Mouse (Mus musculus) kidney, postnatal 0 days (tissue): Measurements from ENCODE around the gene Tprn. TPM values are rescaled to one million over a fixed set of nuclear protein-coding genes. Genes with fewer than 3 reads are reported as not detected.

Experiments
- ATAC-seq: fragments of 200-750 bp; cut with Nextera tagmentation; replicated peaks from 2 replicates; pipeline ENCODE4 v1.8.0; 2017; ENCODE audit warnings: low read depth, moderate number of reproducible peaks, moderate TSS enrichment, moderate library complexity; ENCODE audit not compliant: low FRiP score
- DNase-seq: peaks from one replicate; pipeline ENCODE4 v3.0.0-alpha.2; 2016; ENCODE audit warnings: low spot score
- H3K27ac ChIP-seq: fragments of 300-500 bp; sonication (generic); 2 replicates; pipeline ENCODE4 v1.5.1; 2014; ENCODE audit warnings: mild to moderate bottlenecking
- H3K27me3 ChIP-seq: fragments of 300-500 bp; sonication (generic); 2 replicates; pipeline ENCODE4 v1.6.1; 2014; ENCODE audit warnings: low read length, mixed read lengths; ENCODE audit not compliant: insufficient read depth
- H3K36me3 ChIP-seq: fragments of 300-500 bp; sonication (generic); 2 replicates; pipeline ENCODE4 v1.6.1; 2014; ENCODE audit warnings: low read length, mixed read lengths; ENCODE audit not compliant: insufficient read depth
- H3K4me1 ChIP-seq: fragments of 300-500 bp; sonication (generic); replicated peaks from 2 replicates; pipeline ENCODE4 v1.6.1; 2014; ENCODE audit warnings: antibody characterized with exemption, low read length, mixed read lengths; ENCODE audit not compliant: insufficient read depth
- H3K4me2 ChIP-seq: fragments of 300-500 bp; sonication (generic); 2 replicates; pipeline ENCODE4 v1.6.1; 2014; ENCODE audit warnings: mild to moderate bottlenecking, low read length, moderate library complexity, mixed read lengths
- H3K4me3 ChIP-seq: fragments of 300-500 bp; sonication (generic); replicated peaks from 2 replicates; pipeline ENCODE4 v1.5.1; 2014; ENCODE audit warnings: low read depth, low read length
- H3K9ac ChIP-seq: fragments of 300-500 bp; sonication (generic); 2 replicates; pipeline ENCODE4 v1.6.1; 2014; ENCODE audit warnings: low read depth, low read length
- H3K9me3 ChIP-seq: fragments of 300-500 bp; sonication (generic); replicated peaks from 2 replicates; pipeline ENCODE4 v1.6.1; 2016; ENCODE audit warnings: low read length, inconsistent platforms, mixed read lengths
- CTCF ChIP-seq: IDR thresholded peaks from 2 replicates; pipeline ENCODE4 v1.5.1; 2016; ENCODE audit warnings: antibody characterized with exemption, low read depth, mild to moderate bottlenecking, moderate library complexity
- WGBS: fragments of 180-500 bp; shearing (Covaris S2); extraction: QIAGEN DNeasy Blood & Tissue Kit; methylation state at CpG from one replicate; pipeline ENCODE4 v1.1.7; 2014; 5-methylcytosine and 5-hydroxymethylcytosine counted together
- polyA plus RNA-seq: library from polyadenylated mRNA; unstranded; fragments of >200 nt; fragmentation: Nextera tagmentation; extraction: Ambion mirVana; gene quantifications from 2 replicates; pipeline ENCODE4 v1.2.1, GENCODE M21; 2015

The Tprn gene
- polyA plus RNA-seq, 1 experiment from 2014 or later = 17.1 TPM

DNA sequence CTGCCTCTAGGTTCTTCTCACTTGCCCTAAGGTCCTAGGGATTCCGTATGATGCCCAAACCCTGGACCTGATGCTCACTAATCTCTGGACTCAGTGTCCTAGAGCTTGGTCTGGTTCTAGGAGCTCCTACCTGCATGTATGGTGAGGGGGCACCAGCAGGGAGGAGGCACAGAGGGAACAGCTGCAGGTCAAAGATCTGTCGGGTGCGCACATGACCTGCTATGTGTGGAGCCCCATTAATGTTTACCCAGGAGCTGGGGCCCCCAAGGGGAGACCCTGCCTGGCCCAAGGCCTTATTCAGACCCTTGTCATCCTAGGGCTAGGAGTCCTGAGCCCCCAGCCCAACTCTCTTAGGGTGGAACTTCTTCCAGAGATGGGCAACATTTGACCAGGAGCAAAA is 28.4 kb upstream of the Tprn start, which contains the start of gene Slc34a3:
Gene Slc34a3 (minus strand): TSS at position 315 of the 400 bp plus-strand sequence.
- DNase-seq = no peak
- H3K9ac ChIP-seq = no peak within 1 kb of the TSS

GRCm38 (mm10) chr2:25234551-25235220 is 27.7 kb upstream of the Tprn start:
- Histone ChIP-seq H3K4me1 (no peaks in the 10 kb centered on the region), H3K9me3 (no peaks in the 10 kb centered on the region), H3K4me2 (no peak overlapping the region), H3K9ac (no peak overlapping the region), H3K27me3 (no peaks in the 10 kb centered on the region), H3K4me3 (no peak overlapping the region), H3K27ac (peak overlapping the region; percentile 25; the same call in 1 of the 2 replicates), H3K36me3 (no peaks in the 10 kb centered on the region)
- WGBS = 71% methylated on average over 5 of the region's 5 CpGs
- TF ChIP-seq CTCF = no peak
- DNase-seq (peak; percentile 11), ATAC-seq (peak; percentile 67)

More for the DNA sequence above, 28.4 kb upstream of the Tprn start, which contains the start of gene Slc34a3:
- TF ChIP-seq CTCF = no peak
- Histone ChIP-seq H3K4me2 (no peak within 1 kb of the TSS), H3K36me3 (no peaks in the 10 kb centered on the region), H3K9me3 (no peaks in the 10 kb centered on the region), H3K27ac (peak within 1 kb of the TSS; percentile 25; the same call in 1 of the 2 replicates), H3K27me3 (no peaks in the 10 kb centered on the region), H3K4me3 (no peak within 1 kb of the TSS), H3K4me1 (0 out of 2 replicates have a peak, but pooled peaks cover 1% of the 10 kb centered on the region)
- ATAC-seq = no peak; the same call in 1 of the 2 replicates
- 76% methylated on average over 3 of the region's 3 CpGs for WGBS

DNA sequence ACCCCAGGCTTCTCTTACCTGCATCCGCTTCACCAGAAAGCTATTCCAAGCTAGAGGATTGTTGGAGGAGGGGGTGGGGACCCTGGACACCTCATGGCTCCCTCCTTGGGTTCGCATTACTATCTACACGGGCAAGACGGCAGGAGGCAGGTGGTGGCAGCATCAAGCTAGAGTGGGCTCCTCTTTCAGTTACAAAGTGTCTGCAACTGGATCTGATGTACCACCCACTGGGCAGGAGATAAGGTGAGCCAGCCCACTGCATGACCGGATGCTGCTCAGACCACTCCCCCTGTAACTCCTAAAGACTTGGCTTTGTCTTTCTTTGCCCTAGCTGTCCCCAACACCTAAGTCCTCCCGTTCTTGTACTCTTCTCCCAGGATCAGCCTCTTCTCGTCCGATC is 25.8 kb upstream of the Tprn start, which contains the start of gene Rnf224:
Gene Rnf224 (minus strand): TSS at position 174 of the 400 bp plus-strand sequence.
- H3K4me2 ChIP-seq = no peak within 1 kb of the TSS
- no peak for ATAC-seq
- H3K36me3 ChIP-seq = no peaks in the 10 kb centered on the region
- H3K4me1 ChIP-seq = peaks cover 13% of the 10 kb centered on the region
- peak within 1 kb of the TSS; percentile 47; the same call in 1 of the 2 replicates for H3K27ac ChIP-seq
- WGBS = 35% methylated on average over 8 of the region's 8 CpGs
- H3K9me3 ChIP-seq = no peaks in the 10 kb centered on the region
- peak; percentile 25 for DNase-seq
- TF ChIP-seq CTCF = no peak
- H3K27me3 ChIP-seq = no peaks in the 10 kb centered on the region
- H3K9ac ChIP-seq = no peak within 1 kb of the TSS
- H3K4me3 ChIP-seq = no peak within 1 kb of the TSS

DNA sequence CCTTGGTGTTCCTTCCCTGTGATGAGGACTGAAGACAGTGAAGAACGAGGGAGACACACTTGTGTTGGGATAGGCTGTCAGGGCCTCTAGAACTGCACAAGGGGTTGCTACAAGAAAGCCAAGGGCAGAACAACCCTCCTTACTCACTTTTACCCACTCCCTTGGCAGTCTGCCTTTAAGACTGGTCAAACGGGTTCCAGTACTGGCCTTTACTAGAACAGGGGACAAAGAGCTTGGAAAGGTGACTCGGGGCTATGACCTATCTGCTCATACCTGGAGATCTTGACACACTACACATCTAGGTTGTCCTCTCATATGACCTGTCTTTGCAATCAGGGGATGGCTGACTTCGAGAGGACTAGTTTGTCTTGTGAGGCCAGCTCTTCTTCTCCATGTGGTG is 24.9 kb upstream of the Tprn start:
- ATAC-seq (no peak), DNase-seq (peak; percentile 7)
- no peak overlapping the region for H3K9ac ChIP-seq
- peaks cover 15% of the 10 kb centered on the region for H3K4me1 ChIP-seq
- TF ChIP-seq CTCF = no peak
- H3K4me2 ChIP-seq = no peak overlapping the region
- H3K4me3 ChIP-seq = no peak overlapping the region
- WGBS = 53% methylated on average over 4 of the region's 4 CpGs
- no peaks in the 10 kb centered on the region for H3K9me3 ChIP-seq
- no peaks in the 10 kb centered on the region for H3K27me3 ChIP-seq
- peak overlapping the region; percentile 47 for H3K27ac ChIP-seq
- no peaks in the 10 kb centered on the region for H3K36me3 ChIP-seq

GRCm38 (mm10) chr2:25238106-25238505 is 24.3 kb upstream of the Tprn start:
- Histone ChIP-seq H3K4me3 (no peak overlapping the region), H3K9ac (no peak overlapping the region), H3K4me2 (no peak overlapping the region), H3K27me3 (no peaks in the 10 kb centered on the region), H3K4me1 (peaks cover 20% of the 10 kb centered on the region), H3K9me3 (no peaks in the 10 kb centered on the region), H3K27ac (peak overlapping the region; percentile 47; the same call in 1 of the 2 replicates), H3K36me3 (no peaks in the 10 kb centered on the region)
- no peak for TF ChIP-seq CTCF
- DNase-seq (no peak), ATAC-seq (no peak)

- DNase-seq (no peak), ATAC-seq (no peak)
- Histone ChIP-seq H3K27me3 (no peaks in the 10 kb centered on the region), H3K36me3 (no peaks in the 10 kb centered on the region), H3K4me3 (no peak overlapping the region), H3K4me2 (no peak overlapping the region), H3K27ac (no peak overlapping the region), H3K4me1 (peaks cover 20% of the 10 kb centered on the region), H3K9ac (no peak overlapping the region), H3K9me3 (no peaks in the 10 kb centered on the region)
- no peak for TF ChIP-seq CTCF
- WGBS = 88% methylated on average over 3 of the region's 3 CpGs
Measured at GRCm38 (mm10) chr2:25239766-25240165, 22.7 kb upstream of the Tprn start.
